ENCODE assay signal across 25 mouse cellular contexts in genomic region chr16:87931358-87931757, GRCm38 (mm10).
"Had no signal": no experiment of that assay in that cellular context is flagged by ENCODE, and none has a peak within 500 bp of the region (broad histone marks: within the 10 kb centered on the region; RNA-seq: fewer than 3 reads in every experiment).

No protein-coding gene starts in this region.

- DNase-seq: gastrocnemius, postnatal 14 days; gastrocnemius, postnatal 36 days; heart, adult 18-20 months; heart, postnatal 14 days; heart, postnatal 36 days; kidney, adult 11 months; kidney, adult 2 months; kidney, adult 9 months; kidney, postnatal 14 days; kidney, postnatal 36 days; layer of hippocampus, adult 9-11 months; layer of hippocampus, postnatal 36 days; left cerebral cortex, postnatal 4 days had no signal

- H3K9me3 ChIP-seq: heart, embryonic 10.5 days; heart, embryonic 13.5 days; heart, embryonic 15.5 days; hindbrain, embryonic 13.5 days; hindbrain, embryonic 15.5 days; kidney, embryonic 15.5 days; limb, embryonic 13.5 days; limb, embryonic 15.5 days; liver, embryonic 12.5 days had no signal

- ATAC-seq: hindbrain, postnatal 0 days; intestine, embryonic 16.5 days; liver, embryonic 12.5 days had no signal

- H3K4me3 ChIP-seq: heart, embryonic 10.5 days; heart, embryonic 13.5 days; heart, embryonic 15.5 days; hindbrain, embryonic 13.5 days; hindbrain, embryonic 15.5 days; kidney, embryonic 15.5 days; limb, embryonic 13.5 days; limb, embryonic 15.5 days; liver, embryonic 12.5 days had no signal

- H3K27ac ChIP-seq: heart, embryonic 10.5 days; heart, embryonic 13.5 days; heart, embryonic 15.5 days; hindbrain, embryonic 13.5 days; hindbrain, embryonic 15.5 days; hindbrain, postnatal 0 days; kidney, embryonic 15.5 days; kidney, postnatal 0 days; limb, embryonic 13.5 days; limb, embryonic 15.5 days; liver, embryonic 12.5 days had no signal

- H3K4me2 ChIP-seq: heart, embryonic 13.5 days; heart, embryonic 15.5 days; hindbrain, embryonic 13.5 days; hindbrain, embryonic 15.5 days; kidney, embryonic 15.5 days; limb, embryonic 13.5 days; limb, embryonic 15.5 days; liver, embryonic 12.5 days had no signal

- H3K36me3 ChIP-seq: heart, embryonic 10.5 days; heart, embryonic 13.5 days; heart, embryonic 15.5 days; hindbrain, embryonic 13.5 days; hindbrain, embryonic 15.5 days; kidney, embryonic 15.5 days; limb, embryonic 13.5 days; limb, embryonic 15.5 days; liver, embryonic 12.5 days had no signal

- H3K9ac ChIP-seq: heart, embryonic 13.5 days; heart, embryonic 15.5 days; hindbrain, embryonic 13.5 days; hindbrain, embryonic 15.5 days; kidney, embryonic 15.5 days; limb, embryonic 13.5 days; limb, embryonic 15.5 days; liver, embryonic 12.5 days had no signal

- H3K4me1 ChIP-seq: heart, embryonic 10.5 days; heart, embryonic 15.5 days; hindbrain, embryonic 13.5 days; hindbrain, embryonic 15.5 days; kidney, embryonic 15.5 days; limb, embryonic 15.5 days; liver, embryonic 12.5 days had no signal

- H3K27me3 ChIP-seq: heart, embryonic 13.5 days; heart, embryonic 15.5 days; hindbrain, embryonic 13.5 days; hindbrain, embryonic 15.5 days; kidney, embryonic 15.5 days; limb, embryonic 13.5 days; limb, embryonic 15.5 days; liver, embryonic 12.5 days had no signal
